8 mouse cellular contexts compared by ENCODE assay signal in genomic region chr11:102392441-102393237, GRCm38 (mm10). TPM values are rescaled to one million over a fixed set of nuclear protein-coding genes. Genes with fewer than 3 reads are reported as not detected.
A peak's percentile ranks its signal among the peaks of the same experiment; 100 is the strongest.
DNase-seq lines count a peak whose midpoint lies in the region; ATAC-seq and TF ChIP-seq lines count a peak whose summit lies in the region.

No protein-coding gene starts in this region.

- peaks cover 59% of the 10 kb centered on the region for H3K4me1 ChIP-seq in E14TG2a.4 (replicated peaks; ENCODE audit: low read depth, low read length)
- peaks cover 39% of the 10 kb centered on the region for H3K4me1 ChIP-seq in forebrain, embryonic 16.5 days (replicated peaks; ENCODE audit: control insufficient read depth, insufficient read depth, low read length)
- H3K4me1 ChIP-seq in liver, postnatal 0 days (ENCODE audit: insufficient read depth) = peaks cover 19% of the 10 kb centered on the region

- intact Hi-C loops in gastrocnemius, adult 2 months (cut with DNase I) = no loop called here
- intact Hi-C loops in left cerebral cortex, postnatal 10 days (cut with DNase I) = no loop called here

- H3K36me3 ChIP-seq in E14TG2a.4 (ENCODE audit: insufficient read depth, low read length) = 0 out of 2 replicates have a peak, but pooled peaks cover 3% of the 10 kb centered on the region
- H3K36me3 ChIP-seq in forebrain, embryonic 16.5 days (ENCODE audit: control insufficient read depth, insufficient read depth) = no peaks in the 10 kb centered on the region
- H3K36me3 ChIP-seq in liver, postnatal 0 days (replicated peaks; ENCODE audit: insufficient read depth, low read length) = no peaks in the 10 kb centered on the region

- H3K27me3 ChIP-seq in E14TG2a.4 (ENCODE audit: insufficient read depth, low read length) = peaks cover 14% of the 10 kb centered on the region
- H3K27me3 ChIP-seq in forebrain, embryonic 16.5 days (replicated peaks; ENCODE audit: control insufficient read depth, insufficient read depth, low read length) = no peaks in the 10 kb centered on the region
- peaks cover 58% of the 10 kb centered on the region for H3K27me3 ChIP-seq in liver, postnatal 0 days (ENCODE audit: insufficient read depth, low read length)

- TF ChIP-seq CTCF in gastrocnemius, adult 2 months (IDR thresholded peaks at IDR 0.05) = no peak
- TF ChIP-seq CTCF in E14TG2a.4 (conservative IDR thresholded peaks at IDR 0.05; ENCODE audit: low read length) = no peak
- TF ChIP-seq CTCF in liver, postnatal 0 days (IDR thresholded peaks at IDR 0.05; ENCODE audit: low read depth) = no peak

- TF ChIP-seq EP300 in liver, postnatal 0 days (IDR thresholded peaks at IDR 0.05; ENCODE audit: low read depth) = no peak

- peak overlapping the region; percentile 76 for H3K4me2 ChIP-seq in forebrain, embryonic 16.5 days (ENCODE audit: low read length)
- H3K4me2 ChIP-seq in liver, postnatal 0 days (ENCODE audit: low read depth, low read length) = peak overlapping the region; percentile 66

- peak; percentile 21 for ATAC-seq in forebrain, embryonic 16.5 days
- ATAC-seq in liver, postnatal 0 days = peak; percentile 67

- DNase-seq in gastrocnemius, adult 2 months = no peak
- DNase-seq in gastrocnemius, postnatal 10 days = no peak
- peak; percentile 23 for DNase-seq in liver, postnatal 0 days
- no peak for DNase-seq in adrenal gland, adult 8-10 months
- DNase-seq in layer of hippocampus, adult 11-12 months (ENCODE audit: low spot score) = no peak
- DNase-seq in left cerebral cortex, postnatal 10 days (ENCODE audit: extremely low spot score in 1 of 2, low spot score in 2 of 2) = no peak

- peak overlapping the region; percentile 63 for H3K9ac ChIP-seq in forebrain, embryonic 16.5 days (replicated peaks; ENCODE audit: low read depth, low read length)
- H3K9ac ChIP-seq in liver, postnatal 0 days (replicated peaks) = peak overlapping the region; percentile 6; the same call in 1 of the 2 replicates

- H3K4me3 ChIP-seq in gastrocnemius, adult 2 months = peak overlapping the region; percentile 61
- peak overlapping the region; percentile 76 for H3K4me3 ChIP-seq in E14TG2a.4 (replicated peaks; ENCODE audit: low read length)
- H3K4me3 ChIP-seq in forebrain, embryonic 16.5 days (replicated peaks; ENCODE audit: low read length) = peak overlapping the region; percentile 92
- H3K4me3 ChIP-seq in liver, postnatal 0 days (ENCODE audit: low read depth, low read length) = peak overlapping the region; percentile 44

- no peak overlapping the region for H3K27ac ChIP-seq in gastrocnemius, adult 2 months
- peak overlapping the region; percentile 97 for H3K27ac ChIP-seq in forebrain, embryonic 16.5 days (ENCODE audit: low read length)
- peak overlapping the region; percentile 69 for H3K27ac ChIP-seq in liver, postnatal 0 days (ENCODE audit: low read depth)

- WGBS in forebrain, embryonic 16.5 days = 20% methylated on average over 15 of the region's 15 CpGs
- 16% methylated on average over 15 of the region's 15 CpGs for whole genome bisulfite sequencing in liver, postnatal 0 days (ENCODE audit: insufficient replicate concordance)

- H3K9me3 ChIP-seq in E14TG2a.4 (ENCODE audit: low read length) = no peaks in the 10 kb centered on the region
- no peaks in the 10 kb centered on the region for H3K9me3 ChIP-seq in forebrain, embryonic 16.5 days (ENCODE audit: control insufficient read depth, low read length)
- H3K9me3 ChIP-seq in liver, postnatal 0 days (ENCODE audit: low read length) = no peaks in the 10 kb centered on the region

RNA-seq across cellular contexts. Expression of gene Rundc3a, which starts 0.6 kb away (rescaled TPM):
- not detected for total RNA-seq in gastrocnemius, adult 2 months (2021)
- 1 to 10 TPM in 1 of 2 experiments, under 1 TPM in 1; 0.87 to 1.9 TPM for total RNA-seq in gastrocnemius, postnatal 10 days (2021)
- 129 and 156 TPM in 2 replicates for polyA plus RNA-seq in forebrain, embryonic 16.5 days (2015; fragmentation: Nextera tagmentation; extraction: Ambion mirVana)
- polyA plus RNA-seq in liver, postnatal 0 days (2015; fragmentation: Nextera tagmentation; extraction: Ambion mirVana) = 1.8 and 2.4 TPM in 2 replicates
- 10 to 100 TPM; 53.9 to 83.9 (median 77.5) TPM for total RNA-seq in adrenal gland, adult 8-10 months (2022)
- 100 to 1,000 TPM; 329 to 332 TPM for total RNA-seq in left cerebral cortex, postnatal 10 days (2021)

RNA-seq across cellular contexts. Expression of gene Slc25a39, which starts 15.1 kb away (rescaled TPM):
- 10 to 100 TPM; 51.4 to 76.4 TPM for total RNA-seq in gastrocnemius, adult 2 months (2021)
- 10 to 100 TPM; 51.7 to 53.5 TPM for total RNA-seq in gastrocnemius, postnatal 10 days (2021)
- polyA plus RNA-seq in forebrain, embryonic 16.5 days (2015; fragmentation: Nextera tagmentation; extraction: Ambion mirVana) = 134 and 143 TPM in 2 replicates
- 510 and 522 TPM in 2 replicates for polyA plus RNA-seq in liver, postnatal 0 days (2015; fragmentation: Nextera tagmentation; extraction: Ambion mirVana)
- total RNA-seq in adrenal gland, adult 8-10 months (2022) = 100 to 1,000 TPM; 343 to 469 (median 379) TPM
- total RNA-seq in left cerebral cortex, postnatal 10 days (2021) = 10 to 100 TPM; 64.8 to 66.7 TPM

RNA-seq across cellular contexts. Expression of gene Slc4a1, which starts 26.6 kb away (rescaled TPM):
- total RNA-seq in gastrocnemius, adult 2 months (2021) = under 1 TPM in 1 of 2 experiments, not detected in 1; 0.06 TPM
- total RNA-seq in gastrocnemius, postnatal 10 days (2021) = 10 to 100 TPM in 1 of 2 experiments, 1 to 10 TPM in 1; 2.1 to 10.7 TPM
- 2.0 and 2.9 TPM in 2 replicates for polyA plus RNA-seq in forebrain, embryonic 16.5 days (2015; fragmentation: Nextera tagmentation; extraction: Ambion mirVana)
- polyA plus RNA-seq in liver, postnatal 0 days (2015; fragmentation: Nextera tagmentation; extraction: Ambion mirVana) = 311 and 329 TPM in 2 replicates
- total RNA-seq in adrenal gland, adult 8-10 months (2022) = under 1 TPM; 0.06 to 0.70 (median 0.31) TPM
- total RNA-seq in left cerebral cortex, postnatal 10 days (2021) = 1 to 10 TPM in 1 of 2 experiments, under 1 TPM in 1; 0.47 to 1.2 TPM

RNA-seq across cellular contexts. Expression of gene Grn, which starts 37.5 kb away (rescaled TPM):
- total RNA-seq in gastrocnemius, adult 2 months (2021) = 10 to 100 TPM; 12.6 to 32.3 TPM
- total RNA-seq in gastrocnemius, postnatal 10 days (2021) = 10 to 100 TPM; 81.6 to 93.6 TPM
- polyA plus RNA-seq in forebrain, embryonic 16.5 days (2015; fragmentation: Nextera tagmentation; extraction: Ambion mirVana) = 68.0 and 72.8 TPM in 2 replicates
- 156 and 161 TPM in 2 replicates for polyA plus RNA-seq in liver, postnatal 0 days (2015; fragmentation: Nextera tagmentation; extraction: Ambion mirVana)
- 100 to 1,000 TPM; 171 to 220 (median 202) TPM for total RNA-seq in adrenal gland, adult 8-10 months (2022)
- total RNA-seq in left cerebral cortex, postnatal 10 days (2021) = 10 to 100 TPM; 79.2 to 79.4 TPM

RNA-seq across cellular contexts. Expression of gene Fam171a2, which starts 54.8 kb away (rescaled TPM):
- 1 to 10 TPM in 1 of 2 experiments, under 1 TPM in 1; 0.66 to 1.1 TPM for total RNA-seq in gastrocnemius, adult 2 months (2021)
- total RNA-seq in gastrocnemius, postnatal 10 days (2021) = 10 to 100 TPM; 11.7 to 12.3 TPM
- polyA plus RNA-seq in forebrain, embryonic 16.5 days (2015; fragmentation: Nextera tagmentation; extraction: Ambion mirVana) = 16.1 and 17.8 TPM in 2 replicates
- polyA plus RNA-seq in liver, postnatal 0 days (2015; fragmentation: Nextera tagmentation; extraction: Ambion mirVana) = 0.23 and 0.72 TPM in 2 replicates
- 1 to 10 TPM; 3.8 to 6.2 (median 5.0) TPM for total RNA-seq in adrenal gland, adult 8-10 months (2022)
- total RNA-seq in left cerebral cortex, postnatal 10 days (2021) = 100 to 1,000 TPM; 125 to 135 TPM

Comparison
In these comparisons a context has a peak if more than half of its experiments do, and no peak if none do; other contexts are left out.
1. RNA of gene Rundc3a, which starts 0.6 kb away (total RNA-seq): 329 to 332 TPM in left cerebral cortex, postnatal 10 days and 53.9 to 83.9 TPM in adrenal gland, adult 8-10 months; 0.87 to 1.9 TPM in gastrocnemius, postnatal 10 days and not detected in gastrocnemius, adult 2 months; every median in the first group is over 10 times any median in the second.
2. RNA of gene Slc25a39, which starts 15.1 kb away (total RNA-seq): 343 to 469 TPM in adrenal gland, adult 8-10 months; 51.4 to 76.4 TPM in gastrocnemius, adult 2 months, 64.8 to 66.7 TPM in left cerebral cortex, postnatal 10 days and 51.7 to 53.5 TPM in gastrocnemius, postnatal 10 days; every median in the first group is over 4 times any median in the second.
3. Peak in every context shown above with its lines, with median percentiles within 50 percentile points of each other: H3K4me3 ChIP-seq.